Mouse (Mus musculus) naive thymus-derived CD4-positive, alpha-beta T cell, adult 5 months (primary cell): Measurements from ENCODE around the gene Cacng3. TPM values are rescaled to one million over a fixed set of nuclear protein-coding genes. Genes with fewer than 3 reads are reported as not detected.

Source experiments
- polyA plus RNA-seq: library from polyadenylated mRNA; unstranded; fragments of 100-300 nt; shearing (Covaris generic); gene quantifications from one replicate; pipeline ENCODE4 v1.2.1, GENCODE M21; 2017

Gene Cacng3
- not detected for polyA plus RNA-seq

GRCm38 (mm10) chr7:122670442-122670872 is at the start of gene Cacng3:
Cacng3 (plus strand) TSS chr7:122670492.

